Mouse (Mus musculus) stomach, embryonic 16.5 days (tissue): ENCODE results near the gene Myof. TPM values are rescaled to one million over a fixed set of nuclear protein-coding genes. Genes with fewer than 3 reads are reported as not detected.

Experiments
- ATAC-seq: fragments of 200-750 bp; cut with Nextera tagmentation; 2 replicates; pipeline ENCODE4 v1.8.0; 2017; ENCODE audit warnings: moderate number of reproducible peaks, moderate TSS enrichment; ENCODE audit not compliant: insufficient read depth, low FRiP score
- H3K27ac ChIP-seq: fragments of 300-500 bp; sonication (generic); 2 replicates; pipeline ENCODE4 v1.5.1; 2014; ENCODE audit warnings: low read length
- H3K27me3 ChIP-seq: fragments of 300-500 bp; sonication (generic); 2 replicates; pipeline ENCODE4 v1.6.1; 2014; ENCODE audit warnings: low read length, control low read depth, mixed read lengths; ENCODE audit not compliant: control insufficient read depth, insufficient read depth
- H3K36me3 ChIP-seq: fragments of 300-500 bp; sonication (generic); 2 replicates; pipeline ENCODE4 v1.6.1; 2014; ENCODE audit warnings: low read length; ENCODE audit not compliant: control insufficient read depth, insufficient read depth
- H3K4me1 ChIP-seq: fragments of 300-500 bp; sonication (generic); 2 replicates; pipeline ENCODE4 v1.6.1; 2014; ENCODE audit warnings: low read length, control low read depth, mixed read lengths; ENCODE audit not compliant: control insufficient read depth, insufficient read depth
- H3K4me2 ChIP-seq: fragments of 300-500 bp; sonication (generic); 2 replicates; pipeline ENCODE4 v1.6.1; 2014; ENCODE audit warnings: low read depth, low read length, mixed read lengths
- H3K4me3 ChIP-seq: fragments of 300-500 bp; sonication (generic); replicated peaks from 2 replicates; pipeline ENCODE4 v1.5.1; 2014; ENCODE audit warnings: mild to moderate bottlenecking, low read length
- H3K9ac ChIP-seq: fragments of 300-500 bp; sonication (generic); 2 replicates; pipeline ENCODE4 v1.6.1; 2014; ENCODE audit warnings: low read length
- H3K9me3 ChIP-seq: fragments of 300-500 bp; sonication (generic); replicated peaks from 2 replicates; pipeline ENCODE4 v1.6.1; 2016; ENCODE audit warnings: low read length, control low read depth; ENCODE audit not compliant: control insufficient read depth
- WGBS: fragments of 180-500 bp; shearing (Covaris S2); extraction: QIAGEN DNeasy Blood & Tissue Kit; methylation state at CpG from one replicate; pipeline ENCODE4 v1.1.7; 2014; 5-methylcytosine and 5-hydroxymethylcytosine counted together
- polyA plus RNA-seq: library from polyadenylated mRNA; unstranded; fragments of >200 nt; fragmentation: Nextera tagmentation; extraction: Ambion mirVana; gene quantifications from 2 replicates; pipeline ENCODE4 v1.2.1, GENCODE M21; 2015

The Myof gene
- polyA plus RNA-seq, 1 experiment from 2014 or later: 22.5 TPM

- H3K9ac ChIP-seq: no peak overlapping the region
- ATAC-seq: no peak
- no peaks in the 10 kb centered on the region for H3K9me3 ChIP-seq
- no peak overlapping the region for H3K27ac ChIP-seq
- H3K4me2 ChIP-seq: no peak overlapping the region
- WGBS: 63% methylated on average over 6 of the region's 6 CpGs
- no peak overlapping the region for H3K4me3 ChIP-seq
- no peaks in the 10 kb centered on the region for H3K4me1 ChIP-seq
- no peaks in the 10 kb centered on the region for H3K36me3 ChIP-seq
- H3K27me3 ChIP-seq: peaks cover 14% of the 10 kb centered on the region
These were observed 166.7 kb downstream of the Myof start for GRCm38 (mm10) chr19:37876605-37877245.

- Histone ChIP-seq H3K36me3 (no peaks in the 10 kb centered on the region), H3K27ac (no peak overlapping the region), H3K4me2 (no peak overlapping the region), H3K9ac (no peak overlapping the region), H3K4me3 (no peak overlapping the region), H3K27me3 (peaks cover 11% of the 10 kb centered on the region), H3K4me1 (no peaks in the 10 kb centered on the region), H3K9me3 (no peaks in the 10 kb centered on the region)
- 82% methylated on average over 1 of the region's 1 CpGs for WGBS
- no peak for ATAC-seq
These were observed 169.9 kb downstream of the Myof start for GRCm38 (mm10) chr19:37873499-37873898.

GRCm38 (mm10) chr19:37867592-37867991 is 175.8 kb downstream of the Myof start:
- no peak overlapping the region for H3K9ac ChIP-seq
- H3K4me2 ChIP-seq: no peak overlapping the region
- H3K9me3 ChIP-seq: no peaks in the 10 kb centered on the region
- H3K4me1 ChIP-seq: no peaks in the 10 kb centered on the region
- no peak overlapping the region for H3K27ac ChIP-seq
- 54% methylated on average over 3 of the region's 3 CpGs for WGBS
- no peak for ATAC-seq
- H3K27me3 ChIP-seq: no peaks in the 10 kb centered on the region
- no peaks in the 10 kb centered on the region for H3K36me3 ChIP-seq
- no peak overlapping the region for H3K4me3 ChIP-seq

GRCm38 (mm10) chr19:37866994-37867393 is 176.4 kb downstream of the Myof start:
- no peak overlapping the region for H3K4me3 ChIP-seq
- H3K4me1 ChIP-seq: no peaks in the 10 kb centered on the region
- no peak overlapping the region for H3K27ac ChIP-seq
- H3K36me3 ChIP-seq: no peaks in the 10 kb centered on the region
- no peaks in the 10 kb centered on the region for H3K27me3 ChIP-seq
- H3K9ac ChIP-seq: no peak overlapping the region
- H3K9me3 ChIP-seq: no peaks in the 10 kb centered on the region
- ATAC-seq: no peak
- 78% methylated on average over 6 of the region's 6 CpGs for WGBS
- H3K4me2 ChIP-seq: no peak overlapping the region

- Histone ChIP-seq H3K27ac (no peak overlapping the region), H3K27me3 (no peaks in the 10 kb centered on the region), H3K36me3 (no peaks in the 10 kb centered on the region), H3K4me1 (no peaks in the 10 kb centered on the region), H3K4me2 (no peak overlapping the region), H3K9ac (no peak overlapping the region), H3K9me3 (no peaks in the 10 kb centered on the region), H3K4me3 (no peak overlapping the region)
- ATAC-seq: no peak
- WGBS: 72% methylated on average over 1 of the region's 1 CpGs
These were observed 182.2 kb downstream of the Myof start for GRCm38 (mm10) chr19:37861171-37861570.

GRCm38 (mm10) chr19:37860267-37860666 is 183.1 kb downstream of the Myof start:
- WGBS: 79% methylated on average over 1 of the region's 1 CpGs
- no peaks in the 10 kb centered on the region for H3K27me3 ChIP-seq
- H3K4me3 ChIP-seq: no peak overlapping the region
- H3K9ac ChIP-seq: no peak overlapping the region
- no peak overlapping the region for H3K4me2 ChIP-seq
- H3K9me3 ChIP-seq: no peaks in the 10 kb centered on the region
- H3K4me1 ChIP-seq: no peaks in the 10 kb centered on the region
- no peak for ATAC-seq
- H3K27ac ChIP-seq: no peak overlapping the region
- no peaks in the 10 kb centered on the region for H3K36me3 ChIP-seq

- Histone ChIP-seq H3K27me3 (no peaks in the 10 kb centered on the region), H3K4me3 (no peak overlapping the region), H3K36me3 (no peaks in the 10 kb centered on the region), H3K4me1 (no peaks in the 10 kb centered on the region), H3K27ac (no peak overlapping the region), H3K9ac (no peak overlapping the region), H3K4me2 (no peak overlapping the region), H3K9me3 (no peaks in the 10 kb centered on the region)
- 47% methylated on average over 7 of the region's 7 CpGs for WGBS
- no peak for ATAC-seq
These were observed 184.8 kb downstream of the Myof start for GRCm38 (mm10) chr19:37858406-37859081.

- 58% methylated on average over 1 of the region's 1 CpGs for WGBS
- H3K27me3 ChIP-seq: no peaks in the 10 kb centered on the region
- H3K9ac ChIP-seq: no peak overlapping the region
- ATAC-seq: no peak
- H3K9me3 ChIP-seq: no peaks in the 10 kb centered on the region
- H3K27ac ChIP-seq: no peak overlapping the region
- H3K4me2 ChIP-seq: no peak overlapping the region
- H3K4me1 ChIP-seq: 0 out of 2 replicates have a peak, but pooled peaks cover 3% of the 10 kb centered on the region
- no peaks in the 10 kb centered on the region for H3K36me3 ChIP-seq
- H3K4me3 ChIP-seq: no peak overlapping the region
These were observed 191.3 kb downstream of the Myof start for GRCm38 (mm10) chr19:37852056-37852455.

GRCm38 (mm10) chr19:37851590-37852038 is 191.8 kb downstream of the Myof start:
- H3K4me2 ChIP-seq: no peak overlapping the region
- ATAC-seq: peak; percentile 21; the same call in 1 of the 2 replicates
- WGBS: 19% methylated on average over 9 of the region's 9 CpGs

More at GRCm38 (mm10) chr19:37851590-37852038, 191.8 kb downstream of the Myof start:
- H3K9ac ChIP-seq: no peak overlapping the region
- H3K9me3 ChIP-seq: no peaks in the 10 kb centered on the region
- H3K27ac ChIP-seq: no peak overlapping the region
- 0 out of 2 replicates have a peak, but pooled peaks cover 3% of the 10 kb centered on the region for H3K4me1 ChIP-seq
- no peak overlapping the region for H3K4me3 ChIP-seq
- no peaks in the 10 kb centered on the region for H3K27me3 ChIP-seq
- no peaks in the 10 kb centered on the region for H3K36me3 ChIP-seq
